Mouse (Mus musculus) olfactory bulb, adult 2 months (tissue): ENCODE results near the gene B4galnt1.

Source experiments
- CTCF ChIP-seq: fragments of 200-500 bp; IDR thresholded peaks from 2 replicates; pipeline ENCODE4 v1.5.1; 2012; ENCODE audit warnings: low read depth, mild to moderate bottlenecking, low read length, moderate library complexity; ENCODE audit not compliant: insufficient read depth
- POLR2A ChIP-seq: fragments of 200-500 bp; IDR thresholded peaks from 2 replicates; pipeline ENCODE4 v1.6.1; 2012; ENCODE audit warnings: mild to moderate bottlenecking, low read depth, low read length, moderate library complexity; ENCODE audit not compliant: insufficient read depth

DNA sequence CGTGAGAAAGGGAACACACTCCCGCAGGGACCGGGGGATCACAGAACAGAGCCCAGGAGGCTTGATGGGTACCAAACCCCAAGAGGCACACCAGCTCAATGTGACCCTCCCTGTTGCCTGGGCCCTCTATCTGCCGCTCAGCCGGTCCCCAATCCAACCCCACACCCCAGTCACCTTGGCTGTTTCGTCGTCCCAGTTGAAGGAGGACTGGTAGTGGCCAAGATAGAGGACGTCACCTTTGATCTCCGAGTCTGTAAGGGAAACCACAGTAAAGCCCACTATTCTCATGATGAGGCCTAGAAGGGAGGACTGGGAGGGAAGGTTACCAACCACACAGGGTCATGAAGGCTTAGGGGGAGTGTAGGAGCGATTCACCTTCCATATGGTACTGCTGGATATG is 45.8 kb upstream of the B4galnt1 start:
- TF ChIP-seq CTCF, result no peak
- TF ChIP-seq POLR2A, result no peak
